Mouse (Mus musculus): ENCODE measurements at regions not wholly inside any gene's neighbourhood (a gene's known extent, or its start where the extent isn't known, plus 50 kb on each side); places are given as distances from the start of the nearest gene placed in this dataset.

- TF ChIP-seq CTCF (IDR thresholded peaks at IDR 0.05; ENCODE audit: borderline replicate concordance, insufficient read depth, low read depth, low read length) (no peak), POLR2A (IDR thresholded peaks at IDR 0.05; ENCODE audit: borderline replicate concordance, insufficient read depth, low read length) (no peak)
Measured at GRCm38 (mm10) chr11:6779752-6780151, 57.7 kb downstream of the Gm11983 start.

Data from cerebellum, adult 2 months (tissue).